Mouse (Mus musculus) CD8-positive naive resting alpha-beta T cell, adult 2 months (primary cell): Measurements from ENCODE around the gene Tsfm.

Experiments
- DNase-seq, 2 experiments: peaks; one replicate each; pipeline ENCODE4 v3.0.0; 2022; ENCODE audit warnings: low read depth in 2 of 2, low spot score in 2 of 2

The Tsfm gene

DNA sequence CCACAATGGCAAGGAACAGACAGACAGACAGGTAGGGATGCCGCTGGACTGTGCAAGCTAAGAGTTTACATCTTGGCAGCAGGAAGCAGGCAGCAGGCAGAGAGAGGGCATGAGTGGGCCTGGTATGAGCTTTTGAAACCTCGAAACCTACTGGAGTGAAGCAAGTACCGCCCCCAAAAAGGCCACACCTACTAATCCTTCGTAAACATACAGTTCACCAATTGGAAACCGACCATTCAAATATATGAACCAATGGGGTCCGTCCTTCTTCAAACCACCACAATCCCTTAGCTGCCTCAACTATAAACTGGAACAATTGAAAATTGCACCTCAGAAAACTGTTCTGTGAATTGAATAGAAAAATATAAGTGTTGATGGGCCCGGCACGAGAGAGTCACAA is 66.8 kb downstream of the Tsfm start:
- no peak for DNase-seq

DNA sequence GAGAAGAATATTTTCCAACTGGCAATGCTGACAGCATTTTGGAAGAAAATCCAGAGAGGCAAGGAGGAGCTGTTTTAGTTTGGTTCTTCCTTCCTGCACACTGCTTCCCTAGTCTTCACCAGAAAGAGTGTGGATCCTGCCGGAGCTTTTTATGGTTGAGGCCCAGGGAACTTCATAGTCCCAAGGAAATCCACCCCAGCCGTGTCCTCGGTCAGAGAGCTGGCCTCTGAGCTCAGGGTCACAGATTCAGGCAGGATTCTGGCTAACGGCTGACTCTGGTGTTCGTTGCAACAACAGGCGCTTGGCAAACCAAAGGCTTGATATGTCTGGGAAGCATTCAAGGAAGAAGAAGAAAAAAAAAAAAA is 67.7 kb downstream of the Tsfm start:
- no peak for DNase-seq

DNA sequence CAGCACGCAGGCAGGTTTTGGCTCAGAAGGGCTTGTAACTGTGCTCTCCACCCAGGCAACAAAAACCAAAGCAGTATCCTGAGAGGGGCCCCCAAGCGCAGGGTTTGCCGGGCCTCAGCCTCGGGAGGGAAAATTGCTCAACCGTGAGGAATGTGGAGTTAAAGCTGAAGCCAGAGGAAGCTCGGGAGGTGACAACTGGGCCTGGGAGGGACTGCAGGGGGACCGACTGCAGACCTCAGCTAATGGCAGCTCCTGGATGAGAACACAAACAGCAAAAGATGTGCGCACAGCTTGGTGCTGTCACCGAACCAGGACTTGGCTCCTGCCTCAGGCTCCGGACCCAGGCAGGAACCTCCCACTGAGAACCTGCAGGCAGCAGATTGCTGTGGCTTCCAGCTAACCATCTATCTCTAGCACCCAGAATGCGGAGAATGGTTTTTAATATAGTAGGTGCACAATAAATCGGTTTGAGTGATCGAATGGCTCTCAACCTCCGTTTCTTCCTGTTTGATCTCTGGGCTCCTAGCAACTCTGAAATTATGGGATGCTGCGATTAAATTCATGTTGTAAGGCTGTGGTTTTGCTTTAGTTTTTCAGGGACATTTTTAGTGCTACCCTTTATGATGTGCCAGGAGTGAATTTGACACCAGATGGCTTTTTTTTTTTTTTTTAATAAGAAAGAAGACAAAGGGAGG is 68.2 kb downstream of the Tsfm start:
- DNase-seq, result no peak

DNA sequence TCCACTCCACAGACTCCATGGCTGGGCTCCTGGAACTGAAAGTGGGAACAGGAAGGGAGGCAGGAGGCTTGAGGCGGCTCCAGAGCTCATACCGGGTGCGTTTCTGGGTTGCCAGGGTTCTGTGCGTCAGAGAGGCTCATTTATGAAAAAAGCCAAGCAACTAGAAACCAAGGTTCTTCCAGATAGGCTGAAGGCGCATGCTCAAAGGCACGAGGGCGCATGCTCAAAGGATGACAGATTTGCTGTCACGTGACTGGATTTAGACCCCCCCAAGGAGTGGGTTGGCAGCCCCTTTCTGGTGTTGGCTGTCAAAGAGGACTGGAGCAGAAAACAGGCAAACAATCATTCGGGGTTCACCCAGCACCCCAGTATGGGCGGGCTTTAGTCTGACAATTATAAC is 68.9 kb downstream of the Tsfm start:
- DNase-seq, result no peak
